26 mouse cellular contexts compared by ENCODE assay signal in the genomic region with DNA sequence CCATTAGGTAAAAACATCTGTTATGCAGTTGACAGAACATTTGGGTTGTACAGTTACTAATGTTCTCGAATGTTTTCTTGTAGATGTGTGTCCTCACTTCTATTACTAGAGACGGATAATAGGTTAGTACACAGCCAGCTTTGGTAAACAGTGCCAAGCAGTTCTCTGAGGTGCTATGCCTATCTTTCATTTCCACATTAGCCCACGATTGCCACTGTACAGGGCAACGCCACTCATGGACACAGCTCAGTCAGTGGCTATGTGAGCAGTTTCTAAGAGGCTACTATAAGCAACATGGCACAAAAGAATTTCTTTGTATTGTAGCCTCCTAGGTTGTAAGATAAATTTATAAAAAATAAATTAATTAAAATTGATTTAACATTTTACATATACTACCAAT.
A peak's percentile ranks its signal among the peaks of the same experiment; 100 is the strongest.
DNase-seq lines count a peak whose midpoint lies in the region; ATAC-seq and TF ChIP-seq lines count a peak whose summit lies in the region.
"Had no signal": no experiment of that assay in that cellular context is flagged by ENCODE, and none has a peak within 500 bp of the region (broad histone marks: within the 10 kb centered on the region; RNA-seq: fewer than 3 reads in every experiment).

No protein-coding gene starts in this region.

- no peak overlapping the region for H3K9ac ChIP-seq in forebrain, embryonic 14.5 days (ENCODE audit: low read length)
- H3K9ac ChIP-seq in forebrain, embryonic 12.5 days = no peak overlapping the region
- H3K9ac ChIP-seq in liver, embryonic 12.5 days = no peak overlapping the region; the same call in 1 of the 2 replicates
- H3K9ac ChIP-seq in liver, postnatal 0 days (replicated peaks) = no peak overlapping the region
- H3K9ac ChIP-seq: heart, embryonic 12.5 days; hindbrain, embryonic 15.5 days had no signal

- no peak for TF ChIP-seq CTCF in liver, postnatal 0 days (IDR thresholded peaks at IDR 0.05; ENCODE audit: low read depth)

- H3K27me3 ChIP-seq in forebrain, embryonic 14.5 days (replicated peaks; ENCODE audit: control insufficient read depth, insufficient read depth, low read length) = no peaks in the 10 kb centered on the region
- no peaks in the 10 kb centered on the region for H3K27me3 ChIP-seq in forebrain, embryonic 12.5 days
- no peaks in the 10 kb centered on the region for H3K27me3 ChIP-seq in liver, embryonic 12.5 days (replicated peaks)
- H3K27me3 ChIP-seq in liver, postnatal 0 days (ENCODE audit: insufficient read depth, low read length) = no peaks in the 10 kb centered on the region
- H3K27me3 ChIP-seq: heart, embryonic 12.5 days; hindbrain, embryonic 15.5 days had no signal

- DNase-seq in forebrain, embryonic 14.5 days (ENCODE audit: low spot score) = no peak
- no peak for DNase-seq in liver, postnatal 0 days
- DNase-seq in adipocyte (ENCODE audit: low spot score) = no peak
- DNase-seq: adrenal gland, postnatal 25 days; cerebellum, adult 11 months; cerebellum, adult 9-11 months; gastrocnemius, postnatal 14 days; heart, adult 11 months; heart, postnatal 10 days; kidney, adult 9 months; kidney, postnatal 25 days; thymus, adult 2 months; thymus, postnatal 4 days had no signal

- TF ChIP-seq EP300 in liver, postnatal 0 days (IDR thresholded peaks at IDR 0.05; ENCODE audit: low read depth) = no peak

- no peaks in the 10 kb centered on the region for H3K9me3 ChIP-seq in forebrain, embryonic 14.5 days (replicated peaks; ENCODE audit: control insufficient read depth, low read length)
- no peaks in the 10 kb centered on the region for H3K9me3 ChIP-seq in forebrain, embryonic 12.5 days
- H3K9me3 ChIP-seq in liver, embryonic 12.5 days (replicated peaks) = no peaks in the 10 kb centered on the region
- H3K9me3 ChIP-seq in liver, postnatal 0 days (ENCODE audit: low read length) = no peaks in the 10 kb centered on the region
- H3K9me3 ChIP-seq: heart, embryonic 12.5 days; hindbrain, embryonic 15.5 days; limb, embryonic 10.5 days had no signal

- 62% methylated on average over 4 of the region's 4 CpGs for WGBS in forebrain, embryonic 14.5 days
- 76% methylated on average over 4 of the region's 4 CpGs for WGBS in forebrain, embryonic 12.5 days
- WGBS in liver, embryonic 12.5 days (ENCODE audit: insufficient replicate concordance) = 45% methylated on average over 4 of the region's 4 CpGs
- WGBS in liver, postnatal 0 days (ENCODE audit: insufficient replicate concordance) = 65% methylated on average over 4 of the region's 4 CpGs

- 0 out of 2 replicates have a peak, but pooled peaks cover 6% of the 10 kb centered on the region for H3K36me3 ChIP-seq in forebrain, embryonic 14.5 days (ENCODE audit: control insufficient read depth, insufficient read depth, low read length)
- H3K36me3 ChIP-seq in forebrain, embryonic 12.5 days (replicated peaks) = no peaks in the 10 kb centered on the region; the same call in 1 of the 2 replicates
- H3K36me3 ChIP-seq in liver, embryonic 12.5 days = 0 out of 2 replicates have a peak, but pooled peaks cover 6% of the 10 kb centered on the region
- H3K36me3 ChIP-seq in liver, postnatal 0 days (replicated peaks; ENCODE audit: insufficient read depth, low read length) = peaks cover 2% of the 10 kb centered on the region
- H3K36me3 ChIP-seq: limb, embryonic 10.5 days had no signal

- no peak overlapping the region for H3K4me3 ChIP-seq in forebrain, embryonic 14.5 days (ENCODE audit: low read depth, low read length)
- no peak overlapping the region for H3K4me3 ChIP-seq in forebrain, embryonic 12.5 days (replicated peaks)
- H3K4me3 ChIP-seq in liver, embryonic 12.5 days = no peak overlapping the region
- H3K4me3 ChIP-seq in liver, postnatal 0 days (ENCODE audit: low read depth, low read length) = no peak overlapping the region
- H3K4me3 ChIP-seq: heart, embryonic 12.5 days; hindbrain, embryonic 15.5 days; layer of hippocampus, adult 2 months; limb, embryonic 10.5 days had no signal

- peak overlapping the region; percentile 27; the same call in 1 of the 2 replicates for H3K27ac ChIP-seq in forebrain, embryonic 14.5 days (ENCODE audit: low read depth, low read length)
- H3K27ac ChIP-seq in forebrain, embryonic 12.5 days = no peak overlapping the region
- peak overlapping the region; percentile 41; the same call in 1 of the 2 replicates for H3K27ac ChIP-seq in liver, embryonic 12.5 days
- H3K27ac ChIP-seq in liver, postnatal 0 days (ENCODE audit: low read depth) = no peak overlapping the region
- H3K27ac ChIP-seq: limb, embryonic 10.5 days; stomach, postnatal 0 days had no signal

- ATAC-seq in forebrain, embryonic 14.5 days = 0 out of 2 replicates have a peak, but pooled peaks have one; percentile 48
- ATAC-seq in forebrain, embryonic 12.5 days (ENCODE audit: low FRiP score) = no peak
- peak; percentile 77 for ATAC-seq in liver, embryonic 12.5 days
- no peak for ATAC-seq in liver, postnatal 0 days
- peak; percentile 60; the same call in 1 of the 2 replicates for ATAC-seq in erythroid progenitor cell, adult 5-6 weeks (replicated peaks; ENCODE audit: low FRiP score, poor library complexity, severe bottlenecking)
- ATAC-seq in megakaryocyte-erythroid progenitor cell, adult 5-6 weeks (replicated peaks; ENCODE audit: low FRiP score, low TSS enrichment, poor library complexity, severe bottlenecking) = peak; percentile 64
- no peak for ATAC-seq in cerebellum, adult (ENCODE audit: insufficient number of reproducible peaks, low FRiP score, low TSS enrichment)
- ATAC-seq: forebrain, embryonic 16.5 days; intestine, embryonic 16.5 days; lung, postnatal 0 days had no signal

- no peak overlapping the region for H3K4me2 ChIP-seq in forebrain, embryonic 14.5 days (ENCODE audit: low read length)
- no peak overlapping the region for H3K4me2 ChIP-seq in forebrain, embryonic 12.5 days
- 0 out of 2 replicates have a peak overlapping the region, but pooled peaks have one; percentile 7 for H3K4me2 ChIP-seq in liver, embryonic 12.5 days
- no peak overlapping the region for H3K4me2 ChIP-seq in liver, postnatal 0 days (ENCODE audit: low read depth, low read length)
- H3K4me2 ChIP-seq: heart, embryonic 12.5 days; hindbrain, embryonic 15.5 days had no signal

- H3K4me1 ChIP-seq in forebrain, embryonic 14.5 days (ENCODE audit: control insufficient read depth, insufficient read depth, low read length) = no peaks in the 10 kb centered on the region; the same call in 1 of the 2 replicates
- H3K4me1 ChIP-seq in forebrain, embryonic 12.5 days = peaks cover 5% of the 10 kb centered on the region; the same call in 1 of the 2 replicates
- peaks cover 35% of the 10 kb centered on the region for H3K4me1 ChIP-seq in liver, embryonic 12.5 days
- H3K4me1 ChIP-seq in liver, postnatal 0 days (ENCODE audit: insufficient read depth) = 0 out of 2 replicates have a peak, but pooled peaks cover 3% of the 10 kb centered on the region
- H3K4me1 ChIP-seq: heart, embryonic 12.5 days; limb, embryonic 10.5 days had no signal

Comparison
In these comparisons a context has a peak if more than half of its experiments do, and no peak if none do; other contexts are left out.
1. ATAC-seq: peak in forebrain, embryonic 14.5 days (single experiment), liver, embryonic 12.5 days (single experiment), erythroid progenitor cell, adult 5-6 weeks (single experiment) and megakaryocyte-erythroid progenitor cell, adult 5-6 weeks (single experiment); none in forebrain, embryonic 12.5 days (single experiment), liver, postnatal 0 days (single experiment) and cerebellum, adult (single experiment).
2. H3K27ac ChIP-seq: peak in forebrain, embryonic 14.5 days (single experiment) and liver, embryonic 12.5 days (single experiment); none in forebrain, embryonic 12.5 days (single experiment) and liver, postnatal 0 days (single experiment).